Mouse (Mus musculus) CD4-positive, CD25-positive, alpha-beta regulatory T cell, adult 2 months (primary cell): Measurements from ENCODE around the gene Dclk2.

Experiments used
- DNase-seq: peaks from one replicate; pipeline ENCODE4 v3.0.0-alpha.2; 2012; ENCODE audit warnings: low read depth, low spot score

The Dclk2 gene

DNA sequence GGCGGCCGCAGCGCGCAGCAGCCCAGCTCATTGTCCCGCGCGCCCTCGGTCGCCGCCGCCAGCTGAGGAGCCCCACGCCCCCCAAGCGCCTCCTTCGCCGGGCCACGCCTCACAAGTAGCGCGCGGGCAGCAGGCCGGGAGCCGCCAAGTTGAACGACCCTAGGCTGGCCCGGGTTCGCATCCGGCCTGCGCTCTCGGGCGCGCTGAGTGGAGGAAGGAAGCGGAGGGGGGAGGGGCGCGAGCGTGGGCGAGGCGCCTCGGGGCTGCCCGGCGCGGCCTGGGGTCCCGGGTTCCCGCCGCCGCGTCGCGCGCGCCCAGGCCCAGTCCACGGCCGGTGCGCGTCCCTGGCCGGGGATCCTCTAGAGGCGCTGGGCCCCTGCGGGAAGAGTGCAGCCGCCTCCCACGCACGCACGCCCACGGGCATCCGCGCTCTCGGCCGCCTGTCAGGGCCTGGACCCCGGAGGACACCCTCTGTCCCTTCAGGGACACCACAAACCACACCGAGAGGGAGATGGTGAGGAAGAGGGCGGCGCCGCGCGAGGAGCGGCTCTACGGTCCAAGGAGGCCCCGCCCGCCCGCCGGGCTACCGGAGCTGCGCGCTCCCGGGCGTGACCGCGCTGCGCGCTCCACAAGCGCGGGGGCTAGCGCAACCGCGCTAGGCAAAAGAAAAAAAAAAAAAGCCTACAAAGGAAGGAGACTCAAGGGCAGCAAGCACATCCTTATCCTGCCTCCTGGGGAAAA lies at the start of gene Dclk2:
Gene Dclk2 (minus strand): TSS at position 510 of the 741 bp plus-strand sequence.
- DNase-seq: peak; percentile 79

DNA sequence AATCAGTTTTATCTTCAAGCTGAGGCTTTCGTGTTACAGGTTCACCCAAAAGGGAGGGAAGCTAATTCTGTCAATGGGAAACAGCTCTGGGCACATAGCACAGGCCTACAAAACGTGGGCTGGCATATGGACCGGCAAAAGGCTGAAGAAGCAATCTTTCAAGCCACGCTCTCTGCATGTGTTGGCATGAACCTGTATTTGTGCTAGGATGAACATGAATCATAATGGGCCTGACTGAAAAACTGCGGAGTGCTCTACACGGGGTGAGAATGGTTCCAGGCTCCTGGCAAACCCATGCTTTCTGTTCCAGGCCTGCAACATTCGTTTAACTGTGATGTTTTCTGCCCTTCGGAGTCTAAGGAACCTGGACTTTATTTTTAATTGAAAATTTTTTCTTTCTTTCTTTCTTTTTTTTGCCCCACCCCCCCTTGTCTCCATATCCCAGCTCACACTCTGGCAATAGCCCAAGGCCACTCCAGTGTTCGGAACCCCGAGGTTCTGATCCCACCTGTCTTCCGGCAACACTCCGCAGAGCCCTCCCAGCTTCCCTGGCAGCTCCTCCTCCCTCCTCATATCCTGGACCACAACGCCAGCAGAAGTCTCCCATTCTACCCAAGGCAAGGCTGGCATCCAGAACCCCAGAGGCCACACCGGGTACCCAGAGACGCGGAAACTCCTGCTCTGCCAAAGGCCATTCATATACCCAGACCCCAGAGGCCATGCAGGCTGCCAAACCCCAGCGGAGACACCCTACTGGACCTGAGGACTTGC lies 42.2 kb upstream of the Dclk2 start:
- DNase-seq: no peak

DNA sequence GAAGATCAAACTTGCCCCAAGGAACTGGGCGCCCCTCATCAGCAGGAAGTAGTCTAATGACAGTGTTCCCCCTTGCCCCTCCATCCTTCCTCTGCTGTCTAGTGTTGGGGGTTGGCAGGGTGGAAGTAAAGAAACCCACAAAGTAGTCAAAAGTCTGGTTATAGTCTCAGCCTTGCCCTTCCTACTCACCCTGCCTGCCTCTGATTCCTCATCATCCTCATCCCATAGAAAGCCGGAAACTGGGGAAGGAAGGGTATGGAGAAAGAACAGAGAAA lies 40.7 kb upstream of the Dclk2 start:
- peak; percentile 37 for DNase-seq

DNA sequence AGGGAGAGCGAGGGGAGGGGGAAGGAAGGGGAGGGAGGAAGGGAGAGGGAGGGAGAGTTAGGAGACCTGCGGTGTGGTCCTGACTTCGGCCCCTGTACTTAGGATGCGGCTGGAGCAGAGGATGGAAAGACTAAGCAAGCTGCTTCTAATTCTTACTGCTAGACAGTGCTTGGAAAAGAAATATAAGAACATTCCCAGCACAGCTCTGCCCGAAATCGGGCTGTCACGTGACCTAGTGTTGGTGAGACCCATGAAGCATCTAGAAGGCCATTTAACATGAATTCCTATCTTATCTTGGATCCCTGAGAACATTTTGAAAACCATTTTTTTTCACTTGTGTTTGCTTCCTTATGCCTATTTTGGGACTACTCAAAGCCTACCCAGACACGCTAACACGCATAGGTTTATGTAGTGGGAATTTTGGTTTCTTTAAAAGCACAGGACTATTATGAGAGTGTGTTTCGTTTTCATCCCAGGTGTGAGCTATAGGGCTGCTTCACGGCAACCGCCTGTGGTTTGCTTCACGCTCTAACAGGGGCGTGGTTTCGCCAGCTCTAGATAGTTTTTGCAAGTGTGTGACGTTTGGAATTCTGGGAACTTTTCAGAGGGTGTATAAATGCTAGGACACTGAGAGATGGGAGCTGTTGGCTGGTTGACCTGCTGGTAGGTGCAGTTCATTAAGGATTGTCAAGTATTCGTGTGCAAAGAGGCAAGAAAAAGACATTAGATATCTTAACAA lies 40.2 kb upstream of the Dclk2 start:
- peak; percentile 57 for DNase-seq

DNA sequence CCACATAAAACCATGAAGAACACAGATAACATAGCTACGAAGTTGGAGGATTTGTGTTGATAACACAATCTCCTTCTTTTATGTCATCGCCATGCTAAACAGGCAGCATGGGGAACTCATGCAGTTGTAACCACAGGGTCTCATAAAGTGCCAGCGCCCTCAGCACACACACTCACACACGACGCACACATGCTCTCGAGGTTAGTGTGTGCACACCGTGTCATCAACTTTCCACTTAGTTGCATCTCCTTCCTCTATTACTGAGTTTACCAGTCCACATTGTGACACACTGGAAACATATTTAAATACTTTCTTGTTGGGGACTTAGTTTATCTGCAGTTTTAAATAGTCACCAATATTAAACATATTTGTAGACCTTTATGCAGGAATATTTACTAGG lies 38.4 kb upstream of the Dclk2 start:
- DNase-seq: no peak

DNA sequence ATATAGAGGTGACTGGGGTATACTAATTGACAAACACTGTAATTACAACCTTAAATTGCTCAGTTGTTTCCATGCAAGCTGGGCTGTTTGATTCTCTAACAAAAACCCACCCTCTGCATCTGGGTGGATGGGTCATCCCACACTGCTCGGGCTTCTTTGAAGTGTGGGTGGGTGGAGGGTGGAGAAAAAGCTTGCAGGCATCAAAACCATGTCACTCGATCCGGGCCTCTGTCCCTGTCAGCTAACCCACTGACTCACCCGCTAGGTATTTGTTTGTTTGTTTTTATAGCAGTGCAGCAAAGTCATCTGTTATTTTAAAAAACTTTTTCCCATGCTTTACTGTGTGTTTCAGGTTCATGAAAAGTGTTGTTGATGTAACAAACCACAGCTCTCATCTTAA lies 34.7 kb upstream of the Dclk2 start:
- DNase-seq: no peak

DNA sequence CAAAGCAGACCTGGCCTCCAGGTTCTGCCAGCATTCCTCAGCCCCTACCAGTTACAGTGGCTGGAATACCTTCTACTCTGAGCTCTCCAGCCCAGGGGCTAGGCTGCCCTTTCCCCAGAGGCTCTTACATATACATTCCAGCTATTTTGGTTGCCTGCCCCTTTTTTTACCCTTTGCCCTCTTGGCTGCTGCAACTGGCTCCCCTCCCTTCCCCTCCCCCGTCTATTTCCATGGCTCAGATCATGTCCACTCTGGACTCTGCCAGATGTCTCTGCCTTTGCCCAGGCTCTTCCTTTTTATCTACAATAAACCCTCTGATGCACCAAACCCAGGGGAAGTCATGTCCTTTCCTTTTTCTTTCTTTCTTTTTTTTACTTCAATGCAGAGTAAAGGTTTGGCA lies 33.9 kb upstream of the Dclk2 start:
- no peak for DNase-seq

DNA sequence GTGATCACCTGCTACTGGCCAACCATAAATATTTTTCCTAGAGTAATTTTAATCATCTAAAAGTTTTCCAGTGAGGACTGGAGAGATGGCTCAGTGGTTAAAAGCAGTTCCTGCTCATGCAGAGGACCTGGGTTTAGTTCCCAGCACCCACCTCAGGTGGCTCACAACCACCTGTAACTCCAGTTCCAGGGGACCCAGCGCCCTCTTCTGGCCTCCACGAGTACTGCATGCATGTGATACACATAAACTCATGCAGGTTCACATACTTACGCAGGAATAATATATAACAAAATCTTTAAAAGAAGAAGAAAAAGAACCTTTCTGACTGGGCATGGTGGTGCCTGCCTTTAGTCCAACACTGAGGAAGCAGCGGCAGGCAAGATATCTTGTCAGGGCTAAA lies 33.2 kb upstream of the Dclk2 start:
- peak; percentile 13 for DNase-seq

DNA sequence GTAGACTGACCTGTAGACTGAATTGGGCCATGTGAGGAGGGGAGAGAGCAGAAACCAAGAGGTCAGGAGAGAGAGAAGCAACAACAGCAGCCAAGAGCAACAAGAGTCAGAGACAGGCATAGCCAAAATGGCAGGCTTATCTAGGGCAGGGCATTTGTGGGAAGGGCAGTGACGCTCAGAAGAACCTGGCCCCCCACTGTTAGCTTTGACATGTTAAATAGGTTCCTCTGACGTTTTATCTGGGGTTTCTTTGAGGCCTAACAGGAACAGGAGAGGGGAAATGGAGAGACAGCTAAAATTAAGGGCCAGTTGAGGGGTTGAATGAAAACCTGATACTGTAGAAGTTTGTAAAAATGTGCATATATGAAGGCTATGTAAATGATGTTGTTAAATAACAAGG lies 30.0 kb upstream of the Dclk2 start:
- no peak for DNase-seq

DNA sequence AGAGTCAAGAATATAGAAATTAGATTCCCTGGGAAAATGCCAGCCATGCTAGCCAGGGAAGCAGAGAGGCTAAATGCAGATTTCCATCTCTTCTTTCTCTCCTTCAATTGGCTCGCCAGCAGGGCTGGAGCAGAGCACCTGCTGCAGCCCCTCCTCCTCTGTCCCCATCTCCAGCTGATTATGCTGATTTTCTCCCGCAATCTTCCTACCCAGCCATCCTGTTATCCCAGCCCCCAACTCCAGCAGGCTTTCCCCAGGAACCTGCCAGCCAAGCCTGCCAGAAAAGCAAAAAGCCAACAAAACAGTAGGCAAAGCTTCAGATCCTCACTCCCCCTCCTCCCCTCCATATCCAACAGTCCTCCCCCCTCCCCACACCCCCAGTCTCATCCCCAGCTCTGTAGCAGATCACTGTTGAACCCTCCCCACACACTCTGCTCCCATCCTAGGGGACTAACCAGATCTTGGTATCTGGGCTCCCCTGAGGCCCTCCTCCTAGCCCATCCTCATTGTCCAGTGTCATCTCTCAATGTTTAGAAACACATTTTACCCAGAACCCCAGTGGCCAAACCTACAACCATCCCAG lies 15.7 kb upstream of the Dclk2 start:
- DNase-seq: no peak

DNA sequence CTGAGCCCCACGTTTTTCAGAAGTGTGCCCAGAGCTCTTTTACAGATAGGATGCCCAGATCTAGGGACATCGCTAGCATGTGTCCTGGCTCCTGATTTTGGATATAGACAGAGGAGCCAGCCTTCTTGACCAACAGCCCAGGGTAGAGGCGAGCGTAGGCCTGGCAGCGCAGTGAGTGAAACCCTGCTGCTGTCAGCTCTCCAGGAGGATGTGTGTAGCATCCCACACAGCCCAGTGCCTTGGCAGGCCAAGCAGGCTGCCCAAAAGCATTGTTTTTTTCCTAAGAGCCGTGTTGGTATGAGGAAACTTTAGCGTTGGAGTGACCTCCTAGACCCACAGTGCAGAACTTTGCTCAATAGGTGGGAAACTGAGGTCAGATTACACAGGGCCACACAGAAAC lies 12.8 kb upstream of the Dclk2 start:
- no peak for DNase-seq

DNA sequence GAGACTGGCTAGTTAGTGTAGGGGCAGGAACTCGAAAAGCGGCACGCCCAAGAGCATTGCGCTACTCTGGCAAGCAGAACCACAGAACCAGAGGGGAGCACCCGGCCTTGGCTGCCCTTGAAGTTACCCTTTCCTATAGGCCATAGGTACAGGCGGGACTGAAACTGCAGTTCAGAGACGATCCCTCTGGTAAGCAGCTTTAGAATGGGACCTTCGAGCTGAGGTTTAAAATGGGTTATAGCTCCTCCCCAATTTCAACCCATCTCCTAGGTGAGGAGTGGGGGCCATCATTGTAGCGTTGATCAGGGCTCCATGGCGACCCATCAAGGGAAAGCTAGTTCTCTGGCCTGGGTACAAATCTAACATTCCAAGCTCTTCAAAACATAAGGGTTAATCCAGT lies 3.0 kb upstream of the Dclk2 start:
- no peak for DNase-seq

DNA sequence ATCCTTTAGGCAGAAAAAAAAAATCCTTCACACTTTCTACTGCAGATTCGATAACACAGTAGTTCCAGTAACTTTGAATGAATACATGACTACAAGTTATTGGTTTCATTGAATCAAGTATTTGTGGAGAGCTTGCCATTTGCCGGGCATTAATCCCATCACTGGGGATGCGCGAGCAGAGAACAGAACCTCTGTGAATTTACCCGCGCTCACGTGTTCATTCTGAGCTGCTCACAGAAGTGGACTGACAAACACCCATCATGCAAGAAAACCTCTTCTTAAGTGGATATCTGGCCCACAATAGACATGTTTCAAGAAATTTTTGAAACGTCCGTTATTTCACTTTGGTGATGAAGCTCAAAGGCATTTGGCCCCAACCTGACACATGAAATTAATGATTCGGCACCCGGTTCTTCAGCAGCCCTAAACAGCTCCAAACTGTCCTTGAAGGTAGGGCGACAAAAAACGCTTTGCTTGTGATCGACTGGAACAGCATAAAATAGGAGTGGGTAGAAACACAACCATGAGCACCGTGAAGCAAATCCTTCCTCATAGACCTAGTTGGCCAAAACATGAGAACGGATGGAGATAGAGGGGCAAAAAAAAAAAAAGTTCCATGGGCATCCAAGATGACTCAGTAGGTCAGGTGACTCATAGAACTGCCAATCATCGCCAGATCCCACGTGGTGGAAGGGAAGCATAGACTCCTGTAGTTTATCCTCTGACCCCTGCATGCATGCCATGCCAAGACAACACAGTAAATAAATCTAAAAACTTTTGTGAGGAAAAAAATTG lies 726 bp upstream of the Dclk2 start:
- peak; percentile 7 for DNase-seq

DNA sequence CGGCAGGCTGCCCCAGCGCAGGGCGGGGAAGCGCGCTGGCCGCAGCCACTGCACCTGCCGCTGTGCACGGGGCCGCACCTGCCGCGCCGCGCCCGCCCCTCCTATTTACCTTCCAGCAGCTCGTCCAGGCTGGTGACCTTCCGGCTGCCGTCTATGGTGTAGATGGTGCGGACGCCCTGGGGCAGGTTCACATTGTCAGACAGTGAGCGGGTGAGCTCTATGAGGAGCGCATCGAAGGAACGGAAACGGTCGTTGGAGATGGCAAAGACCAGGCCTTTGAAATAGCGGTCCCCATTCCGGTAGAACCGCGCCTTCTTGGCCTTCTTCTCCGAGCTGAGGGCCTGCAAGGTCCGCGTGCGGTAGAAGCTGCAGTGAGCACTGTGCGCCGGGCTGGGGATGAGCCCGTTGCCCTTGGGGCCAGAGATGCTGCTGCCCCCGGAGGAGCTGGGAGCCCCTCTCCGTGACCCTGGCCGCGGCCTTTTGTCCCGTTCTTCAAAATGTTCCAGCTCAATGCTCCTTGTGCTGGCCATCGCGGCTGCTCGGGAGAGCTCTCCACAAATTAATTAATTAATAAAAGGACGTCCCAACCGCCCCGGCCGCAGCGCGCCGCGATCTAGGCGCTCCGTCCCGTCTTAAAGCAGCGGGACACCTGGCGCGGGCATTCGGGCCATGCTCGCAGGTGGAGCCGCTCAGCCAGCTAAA lies 860 bp downstream of the Dclk2 start:
- DNase-seq: peak; percentile 39

DNA sequence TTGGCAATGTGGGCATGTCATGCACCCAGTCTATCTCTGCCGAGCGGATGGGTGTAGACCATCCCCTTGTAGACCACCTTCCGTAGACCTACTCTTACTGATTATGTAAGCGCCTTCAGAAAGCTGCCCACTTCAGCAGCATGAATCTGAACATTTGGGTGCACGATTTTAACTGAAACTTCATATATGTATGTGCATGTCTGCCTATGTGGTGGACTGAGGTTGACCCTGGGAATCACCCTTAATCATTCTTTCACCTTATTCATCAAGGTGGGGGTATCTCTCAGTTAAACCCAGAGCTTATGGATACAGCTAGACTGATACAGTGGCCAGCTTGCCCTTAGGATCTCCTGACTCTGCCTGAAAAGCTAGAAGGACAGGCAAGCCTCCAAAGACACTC lies 3.6 kb downstream of the Dclk2 start:
- no peak for DNase-seq

DNA sequence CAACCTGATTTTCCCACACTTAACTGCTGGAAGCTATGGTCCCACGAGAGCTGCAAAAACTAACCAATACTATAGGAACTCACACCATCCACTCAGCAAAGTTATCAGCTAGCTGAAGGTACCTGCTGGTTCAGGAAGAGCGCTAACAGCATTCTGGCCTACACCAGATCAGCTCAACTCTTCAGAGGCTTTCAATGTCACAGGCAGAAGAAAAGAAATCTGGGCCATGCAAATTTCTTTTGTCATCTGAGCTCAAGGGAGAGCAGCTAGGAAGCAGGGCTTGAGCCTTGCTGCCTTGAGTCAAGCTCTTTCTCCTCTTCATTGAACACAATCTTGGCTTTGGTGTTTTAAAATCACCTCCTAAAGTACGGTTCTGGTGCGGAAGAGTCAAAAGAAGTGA lies 4.0 kb downstream of the Dclk2 start:
- no peak for DNase-seq

DNA sequence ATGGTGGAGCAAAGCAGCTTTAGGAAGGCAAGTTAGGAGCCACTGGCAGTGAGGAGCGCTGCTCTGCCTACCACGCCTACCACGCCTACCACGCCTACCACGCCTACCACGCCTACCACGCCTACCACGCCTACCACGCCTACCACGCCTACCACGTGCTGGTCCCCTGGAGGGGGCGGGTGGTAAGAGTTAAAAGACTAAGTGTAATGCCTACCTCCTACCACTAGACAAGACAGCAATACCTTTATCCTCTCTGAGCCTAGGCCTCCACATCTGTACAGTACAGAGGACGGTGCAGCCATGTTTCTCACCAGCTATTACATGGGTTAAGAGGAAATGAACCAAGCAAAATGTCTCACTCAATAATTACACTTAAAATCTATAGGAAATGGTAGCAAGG lies 5.4 kb downstream of the Dclk2 start:
- peak; percentile 31 for DNase-seq

DNA sequence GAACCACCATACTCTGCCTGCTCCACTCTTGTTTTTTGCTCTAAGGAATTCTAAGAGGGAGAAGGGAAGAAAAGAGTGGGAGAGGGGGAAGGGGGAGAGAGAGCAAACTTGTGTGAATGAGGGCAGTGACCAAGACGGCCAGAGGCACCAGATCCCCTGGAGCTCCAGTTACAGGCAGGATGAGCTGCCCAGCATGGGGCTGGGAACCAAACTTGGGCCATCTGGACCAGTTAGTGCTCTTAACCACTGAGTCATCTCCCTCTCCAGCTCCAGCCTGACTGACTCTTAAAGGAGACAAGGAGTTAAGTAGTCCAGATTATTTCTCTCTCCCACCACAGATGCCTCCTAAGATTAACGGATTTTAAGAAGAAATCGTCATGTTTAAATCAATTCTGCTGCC lies 6.3 kb downstream of the Dclk2 start:
- no peak for DNase-seq

DNA sequence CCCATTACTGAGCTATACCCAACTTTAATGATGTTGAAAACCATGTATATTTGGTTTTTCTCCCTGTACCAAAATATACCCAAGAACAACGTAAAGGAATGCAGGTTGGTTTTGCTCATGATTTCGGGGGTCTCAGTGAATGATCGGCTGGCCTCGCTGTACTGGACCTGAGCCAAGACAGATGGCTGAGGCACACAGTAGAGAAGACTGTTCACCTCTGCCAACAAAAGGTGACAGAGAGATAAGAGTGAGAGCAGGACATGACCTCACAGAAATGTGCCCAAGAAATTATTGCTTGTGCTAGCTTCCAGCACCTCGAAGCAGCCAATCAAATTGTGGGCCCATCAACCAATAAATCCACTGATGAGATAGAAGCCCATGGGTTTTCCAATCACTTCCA lies 22.3 kb downstream of the Dclk2 start:
- DNase-seq: no peak

DNA sequence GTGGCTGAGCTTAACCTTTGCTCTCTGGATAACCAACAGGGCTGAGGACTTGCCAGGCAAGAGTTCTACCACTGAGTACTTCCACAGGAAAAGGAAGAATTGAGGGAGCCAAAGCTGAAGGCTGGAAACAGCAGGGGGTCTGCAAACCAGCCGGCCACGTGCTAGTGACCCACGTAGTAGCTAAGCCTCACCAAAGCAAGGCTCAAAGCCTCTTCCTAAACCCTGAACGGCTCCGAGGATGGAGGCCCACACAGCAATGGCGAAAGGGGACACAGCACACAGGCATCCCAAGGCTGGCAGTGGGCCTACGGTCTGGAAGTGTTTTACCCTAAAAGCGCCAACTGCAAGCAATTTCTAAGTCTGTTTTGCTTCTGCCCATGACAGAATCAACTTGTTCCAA lies 23.1 kb downstream of the Dclk2 start:
- DNase-seq: no peak

DNA sequence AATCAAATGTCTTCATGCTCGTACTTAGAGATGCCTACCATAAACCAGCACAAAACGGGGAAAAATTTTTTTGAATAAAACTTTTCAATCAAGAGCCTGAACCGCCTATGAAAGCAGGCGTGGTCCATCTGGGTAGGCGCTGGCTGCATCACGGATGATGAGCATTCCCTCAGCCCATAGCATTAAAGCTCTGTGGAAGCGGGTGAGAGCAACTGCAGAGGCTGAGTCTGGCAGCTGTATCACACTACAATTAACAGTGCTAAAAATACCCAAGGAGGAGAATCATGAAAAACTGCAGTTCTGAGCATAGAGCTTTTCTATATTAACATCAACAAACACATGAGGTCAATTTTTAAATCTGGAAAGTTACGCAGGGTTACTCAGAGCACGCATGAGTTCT lies 23.6 kb downstream of the Dclk2 start:
- DNase-seq: no peak
